Mouse (Mus musculus): ENCODE data around the gene Acsl1.

DNA sequence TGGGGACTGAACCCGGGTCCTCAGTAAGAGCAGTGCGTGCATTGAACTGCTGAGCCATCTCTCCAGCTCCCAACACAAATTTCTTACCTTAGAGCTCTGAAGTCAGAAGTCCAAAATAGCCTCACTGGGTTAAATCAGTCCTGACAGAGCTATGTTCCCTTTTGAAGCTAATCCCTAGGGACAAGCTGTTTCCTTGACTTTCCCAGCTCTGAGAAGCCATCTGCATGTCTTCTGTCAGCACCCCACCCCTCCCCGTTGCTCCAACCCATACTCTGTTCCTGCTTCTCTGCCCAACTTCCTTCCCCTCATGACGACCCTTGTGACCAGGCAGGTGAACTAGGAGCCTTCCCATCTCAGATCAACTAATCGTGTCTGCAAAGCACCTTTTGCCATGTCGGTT lies 49.3 kb upstream of the Acsl1 start:
- TF ChIP-seq POLR2A (IDR thresholded peaks at IDR 0.05; ENCODE audit: low read depth, low read length), result no peak
- TF ChIP-seq CTCF (IDR thresholded peaks at IDR 0.05; ENCODE audit: extremely low read depth, insufficient read length, insufficient replicate concordance, low read depth, low read length), result no peak
